Mouse (Mus musculus): Measurements from ENCODE around the gene Smim22. TPM values are rescaled to one million over a fixed set of nuclear protein-coding genes. Genes with fewer than 3 reads are reported as not detected.

Gene Smim22
- polyA plus RNA-seq, 1 experiment from 2014 or later, result 5.4 TPM

- WGBS, result 0% methylated on average over 56 of the region's 56 CpGs
- peak within 1 kb of the TSS; percentile 96 for H3K9ac ChIP-seq
- peaks cover 26% of the 10 kb centered on the region for H3K4me1 ChIP-seq
- H3K9me3 ChIP-seq, result no peaks in the 10 kb centered on the region
- peak within 1 kb of the TSS; percentile 94 for H3K4me2 ChIP-seq
- peak within 1 kb of the TSS; percentile 96 for H3K27ac ChIP-seq
- H3K4me3 ChIP-seq, result peak within 1 kb of the TSS; percentile 95
- peaks cover 39% of the 10 kb centered on the region for H3K36me3 ChIP-seq
- H3K27me3 ChIP-seq, result no peaks in the 10 kb centered on the region
- ATAC-seq (ENCODE audit: insufficient number of reproducible peaks, insufficient read depth, low FRiP score, low TSS enrichment, low read depth), result peak; percentile 99
These were observed 42.7 kb downstream of the Smim22 start, which contains the start of the genes Glyr1 and Ubn1 for GRCm38 (mm10) chr16:5049774-5050234. TSS of gene Glyr1 (minus strand) at chr16:5049863. TSS of gene Ubn1 (plus strand) at chr16:5050057.

- H3K4me1 ChIP-seq, result peaks cover 26% of the 10 kb centered on the region
- WGBS, result under 1% methylated on average over 78 of the region's 78 CpGs
- ATAC-seq (ENCODE audit: insufficient number of reproducible peaks, insufficient read depth, low FRiP score, low TSS enrichment, low read depth), result peak; percentile 63; the same call in 1 of the 2 replicates
- no peaks in the 10 kb centered on the region for H3K27me3 ChIP-seq
- H3K4me2 ChIP-seq, result peak overlapping the region; percentile 94
- no peaks in the 10 kb centered on the region for H3K9me3 ChIP-seq
- peaks cover 38% of the 10 kb centered on the region for H3K36me3 ChIP-seq
- H3K27ac ChIP-seq, result peak overlapping the region; percentile 96
- peak overlapping the region; percentile 95 for H3K4me3 ChIP-seq
- H3K9ac ChIP-seq, result peak overlapping the region; percentile 94
These were observed 43.4 kb downstream of the Smim22 start for GRCm38 (mm10) chr16:5050251-5051110.

Other genes with a start within 250 kb of the Smim22 start
- gene Cdip1, start 217.0 kb upstream of the Smim22 start, polyA plus RNA-seq (2015; fragmentation: Nextera tagmentation; extraction: Ambion mirVana), result 84.5 and 91.6 TPM in 2 replicates
- gene 4930562C15Rik, start 171.9 kb upstream of the Smim22 start, polyA plus RNA-seq (2015; fragmentation: Nextera tagmentation; extraction: Ambion mirVana), result 0.44 and 0.89 TPM in 2 replicates
- gene Ubald1, start 127.0 kb upstream of the Smim22 start, polyA plus RNA-seq (2015; fragmentation: Nextera tagmentation; extraction: Ambion mirVana), result 40.2 and 41.5 TPM in 2 replicates
- 87.7 and 95.2 TPM in 2 replicates for gene Mgrn1, start 121.0 kb upstream of the Smim22 start, polyA plus RNA-seq (2015; fragmentation: Nextera tagmentation; extraction: Ambion mirVana)
- 179 and 185 TPM in 2 replicates for gene Nudt16l1, start 68.5 kb upstream of the Smim22 start, polyA plus RNA-seq (2015; fragmentation: Nextera tagmentation; extraction: Ambion mirVana)
- gene Anks3, start 43.1 kb upstream of the Smim22 start, polyA plus RNA-seq (2015; fragmentation: Nextera tagmentation; extraction: Ambion mirVana), result 67.6 and 68.4 TPM in 2 replicates
- gene Sept12, start 9.4 kb upstream of the Smim22 start, polyA plus RNA-seq (2015; fragmentation: Nextera tagmentation; extraction: Ambion mirVana), result not detected in 2 replicates
- gene Rogdi, start 6.3 kb downstream of the Smim22 start, polyA plus RNA-seq (2015; fragmentation: Nextera tagmentation; extraction: Ambion mirVana), result 59.2 and 65.8 TPM in 2 replicates
- gene Glyr1, start 42.6 kb downstream of the Smim22 start, polyA plus RNA-seq (2015; fragmentation: Nextera tagmentation; extraction: Ambion mirVana), result 139 and 143 TPM in 2 replicates
- gene Ubn1, start 42.8 kb downstream of the Smim22 start, polyA plus RNA-seq (2015; fragmentation: Nextera tagmentation; extraction: Ambion mirVana), result 20.9 and 22.9 TPM in 2 replicates
- 7.9 and 8.4 TPM in 2 replicates for gene Ppl, start 125.1 kb downstream of the Smim22 start, polyA plus RNA-seq (2015; fragmentation: Nextera tagmentation; extraction: Ambion mirVana)
- 0.06 and 0.14 TPM in 2 replicates for gene Sec14l5, start 139.8 kb downstream of the Smim22 start, polyA plus RNA-seq (2015; fragmentation: Nextera tagmentation; extraction: Ambion mirVana)
- 16.7 and 17.9 TPM in 2 replicates for gene Nagpa, start 196.7 kb downstream of the Smim22 start, polyA plus RNA-seq (2015; fragmentation: Nextera tagmentation; extraction: Ambion mirVana)
- 1.7 and 2.9 TPM in 2 replicates for gene AU021092, start 215.0 kb downstream of the Smim22 start, polyA plus RNA-seq (2015; fragmentation: Nextera tagmentation; extraction: Ambion mirVana)
- gene Alg1, start 226.3 kb downstream of the Smim22 start, polyA plus RNA-seq (2015; fragmentation: Nextera tagmentation; extraction: Ambion mirVana), result 31.2 and 38.1 TPM in 2 replicates
- gene Eef2kmt, start 248.7 kb downstream of the Smim22 start, polyA plus RNA-seq (2015; fragmentation: Nextera tagmentation; extraction: Ambion mirVana), result 17.0 and 20.3 TPM in 2 replicates